Mouse (Mus musculus): ENCODE data around the gene Mgrn1. TPM values are rescaled to one million over a fixed set of nuclear protein-coding genes. Genes with fewer than 3 reads are reported as not detected.

Mgrn1 gene
- polyA plus RNA-seq, 1 experiment from 2014 or later = 66.9 TPM

DNA sequence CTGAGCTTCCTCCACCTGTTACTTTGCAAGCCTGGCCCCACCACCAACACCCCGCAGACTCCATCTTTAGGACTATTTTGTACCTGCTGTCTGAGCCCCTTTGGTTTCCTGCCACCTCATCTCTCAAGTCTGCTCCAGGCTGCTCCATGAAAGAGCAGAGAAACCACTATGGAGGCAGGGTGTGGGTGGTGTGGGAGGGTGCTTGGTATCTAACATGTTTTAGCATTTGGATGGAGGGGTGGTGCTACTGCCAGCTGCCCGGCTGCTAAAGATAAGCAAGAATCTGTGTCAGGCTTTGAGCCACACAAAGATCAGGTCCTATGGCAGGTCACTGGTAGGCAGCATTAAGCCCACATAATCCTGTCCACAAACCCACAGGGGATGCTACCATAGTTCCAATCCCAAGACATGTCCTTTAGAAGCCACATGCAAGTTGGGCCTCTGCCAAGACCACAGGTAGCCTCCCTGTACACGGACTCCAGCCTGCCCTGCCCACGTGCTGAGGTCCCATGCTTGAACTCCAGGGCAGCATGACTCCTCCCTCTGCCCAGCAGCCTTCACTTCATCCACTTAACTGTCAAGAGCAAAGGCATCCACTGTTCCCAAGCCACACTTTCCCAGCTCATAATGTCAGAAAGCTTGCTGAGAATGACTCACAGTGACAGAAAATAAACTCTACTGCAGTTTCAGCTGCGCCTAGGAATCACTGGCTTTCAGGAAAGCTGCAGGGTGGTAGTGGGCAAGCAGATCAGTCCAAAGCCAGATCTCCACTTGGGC, 92.4 kb downstream of the Mgrn1 start:
- no peak for ATAC-seq (ENCODE audit: low FRiP score)
- Histone ChIP-seq H3K4me3 (ENCODE audit: low read depth, low read length) (no peak overlapping the region), H3K36me3 (ENCODE audit: control insufficient read depth, insufficient read depth, low read length) (no peaks in the 10 kb centered on the region), H3K27ac (ENCODE audit: low read depth, low read length) (no peak overlapping the region), H3K9ac (ENCODE audit: low read length) (no peak overlapping the region), H3K4me1 (ENCODE audit: control insufficient read depth, insufficient read depth, low read length) (no peaks in the 10 kb centered on the region), H3K27me3 (ENCODE audit: control insufficient read depth, insufficient read depth, low read length) (no peaks in the 10 kb centered on the region), H3K4me2 (no peak overlapping the region), H3K9me3 (ENCODE audit: control insufficient read depth, low read length) (no peaks in the 10 kb centered on the region)
- 69% methylated on average over 5 of the region's 5 CpGs for WGBS
- DNase-seq (ENCODE audit: low spot score, missing footprints) = no peak

DNA sequence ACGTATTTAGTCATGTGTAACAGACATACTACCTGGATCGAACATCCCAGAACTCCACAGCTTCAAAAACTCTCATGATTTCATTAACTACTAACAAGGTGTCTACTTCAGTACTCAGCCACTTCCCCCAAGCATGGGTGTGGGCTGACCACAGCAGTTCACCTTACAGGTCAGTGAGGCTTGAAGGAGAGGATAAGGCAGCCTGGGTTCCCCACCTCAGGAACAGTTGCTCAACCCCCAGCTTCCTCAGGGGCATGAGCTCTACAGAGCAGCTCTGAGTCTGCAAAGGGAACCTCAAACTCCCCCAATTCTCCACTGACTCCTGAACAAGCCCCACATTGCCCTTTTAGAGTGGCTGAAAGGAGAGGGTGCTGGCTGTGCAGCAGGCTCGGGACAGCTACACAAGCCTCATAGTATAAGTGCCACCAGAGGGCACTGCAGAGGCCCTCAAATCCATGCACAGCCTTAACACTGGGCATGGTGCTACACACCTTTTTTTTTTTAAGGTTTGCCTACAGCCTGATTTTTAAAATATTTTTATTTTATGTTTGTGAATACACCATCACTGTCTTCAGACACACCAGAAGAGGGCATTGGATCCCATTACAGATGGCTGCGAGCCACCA, 93.8 kb downstream of the Mgrn1 start:
- Histone ChIP-seq H3K36me3 (ENCODE audit: control insufficient read depth, insufficient read depth, low read length) (no peaks in the 10 kb centered on the region), H3K9ac (ENCODE audit: low read length) (no peak overlapping the region), H3K27me3 (ENCODE audit: control insufficient read depth, insufficient read depth, low read length) (no peaks in the 10 kb centered on the region), H3K9me3 (ENCODE audit: control insufficient read depth, low read length) (no peaks in the 10 kb centered on the region), H3K4me1 (ENCODE audit: control insufficient read depth, insufficient read depth, low read length) (no peaks in the 10 kb centered on the region), H3K4me3 (ENCODE audit: low read depth, low read length) (no peak overlapping the region), H3K4me2 (no peak overlapping the region), H3K27ac (ENCODE audit: low read depth, low read length) (no peak overlapping the region)
- no peak for DNase-seq (ENCODE audit: low spot score, missing footprints)
- WGBS = 72% methylated on average over 4 of the region's 4 CpGs
- ATAC-seq (ENCODE audit: low FRiP score) = peak; percentile 57; the same call in 1 of the 2 replicates

DNA sequence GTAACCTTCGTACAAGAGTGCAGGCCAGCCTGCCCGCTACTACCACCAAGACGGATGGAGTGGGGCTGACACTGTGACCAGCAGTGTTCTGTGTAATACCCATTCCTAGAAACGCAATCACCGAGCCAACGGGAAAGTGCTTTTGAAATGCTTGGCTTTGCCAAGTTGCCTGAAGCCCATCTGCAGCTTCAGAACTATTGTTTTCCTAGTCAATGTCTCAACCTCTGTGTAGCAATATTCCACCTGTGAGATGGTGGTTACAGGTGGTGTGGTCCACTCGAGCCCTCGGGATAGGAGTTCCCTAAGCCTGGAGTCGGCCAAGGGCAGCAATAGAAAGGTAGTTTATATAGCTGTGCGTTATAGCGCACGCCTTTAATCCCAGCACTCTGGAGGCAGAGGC, 98.7 kb downstream of the Mgrn1 start:
- DNase-seq (ENCODE audit: low spot score, missing footprints) (no peak), ATAC-seq (ENCODE audit: low FRiP score) (no peak)
- no peak overlapping the region for H3K4me2 ChIP-seq
- no peak overlapping the region for H3K9ac ChIP-seq (ENCODE audit: low read length)
- no peaks in the 10 kb centered on the region for H3K4me1 ChIP-seq (ENCODE audit: control insufficient read depth, insufficient read depth, low read length)
- 93% methylated on average over 12 of the region's 12 CpGs for WGBS
- H3K27ac ChIP-seq (ENCODE audit: low read depth, low read length) = no peak overlapping the region
- H3K36me3 ChIP-seq (ENCODE audit: control insufficient read depth, insufficient read depth, low read length) = no peaks in the 10 kb centered on the region
- H3K9me3 ChIP-seq (ENCODE audit: control insufficient read depth, low read length) = no peaks in the 10 kb centered on the region
- no peaks in the 10 kb centered on the region for H3K27me3 ChIP-seq (ENCODE audit: control insufficient read depth, insufficient read depth, low read length)
- no peak overlapping the region for H3K4me3 ChIP-seq (ENCODE audit: low read depth, low read length)

Other genes with a start within 250 kb of the Mgrn1 start
- 6.1 and 7.0 TPM in 2 replicates for gene Vasn, start 246.3 kb upstream of the Mgrn1 start, polyA plus RNA-seq (2014; fragmentation: Nextera tagmentation; extraction: Ambion mirVana)
- 53.4 and 57.0 TPM in 2 replicates for gene Dnaja3, start 246.3 kb upstream of the Mgrn1 start, polyA plus RNA-seq (2014; fragmentation: Nextera tagmentation; extraction: Ambion mirVana)
- gene Coro7, start 206.5 kb upstream of the Mgrn1 start, polyA plus RNA-seq (2014; fragmentation: Nextera tagmentation; extraction: Ambion mirVana) = 13.6 TPM in 2 replicates
- gene Nmral1, start 166.9 kb upstream of the Mgrn1 start, polyA plus RNA-seq (2014; fragmentation: Nextera tagmentation; extraction: Ambion mirVana) = 174 and 191 TPM in 2 replicates
- 82.2 and 82.7 TPM in 2 replicates for gene Hmox2, start 159.9 kb upstream of the Mgrn1 start, polyA plus RNA-seq (2014; fragmentation: Nextera tagmentation; extraction: Ambion mirVana)
- gene Cdip1, start 96.0 kb upstream of the Mgrn1 start, polyA plus RNA-seq (2014; fragmentation: Nextera tagmentation; extraction: Ambion mirVana) = 85.7 and 85.8 TPM in 2 replicates
- 0.29 TPM in 1 of 2 replicates, not detected in the other for gene 4930562C15Rik, start 50.8 kb upstream of the Mgrn1 start, polyA plus RNA-seq (2014; fragmentation: Nextera tagmentation; extraction: Ambion mirVana)
- gene Ubald1, start 5.9 kb upstream of the Mgrn1 start, polyA plus RNA-seq (2014; fragmentation: Nextera tagmentation; extraction: Ambion mirVana) = 22.1 and 22.2 TPM in 2 replicates
- gene Nudt16l1, start 52.5 kb downstream of the Mgrn1 start, polyA plus RNA-seq (2014; fragmentation: Nextera tagmentation; extraction: Ambion mirVana) = 120 and 132 TPM in 2 replicates
- 39.8 and 42.4 TPM in 2 replicates for gene Anks3, start 78.0 kb downstream of the Mgrn1 start, polyA plus RNA-seq (2014; fragmentation: Nextera tagmentation; extraction: Ambion mirVana)
- not detected in 2 replicates for gene Sept12, start 111.6 kb downstream of the Mgrn1 start, polyA plus RNA-seq (2014; fragmentation: Nextera tagmentation; extraction: Ambion mirVana)
- not detected in 2 replicates for gene Smim22, start 121.0 kb downstream of the Mgrn1 start, polyA plus RNA-seq (2014; fragmentation: Nextera tagmentation; extraction: Ambion mirVana)
- 67.4 and 69.3 TPM in 2 replicates for gene Rogdi, start 127.3 kb downstream of the Mgrn1 start, polyA plus RNA-seq (2014; fragmentation: Nextera tagmentation; extraction: Ambion mirVana)
- 168 and 179 TPM in 2 replicates for gene Glyr1, start 163.6 kb downstream of the Mgrn1 start, polyA plus RNA-seq (2014; fragmentation: Nextera tagmentation; extraction: Ambion mirVana)
- 22.0 and 24.1 TPM in 2 replicates for gene Ubn1, start 163.8 kb downstream of the Mgrn1 start, polyA plus RNA-seq (2014; fragmentation: Nextera tagmentation; extraction: Ambion mirVana)
- 0.44 and 0.48 TPM in 2 replicates for gene Ppl, start 246.2 kb downstream of the Mgrn1 start, polyA plus RNA-seq (2014; fragmentation: Nextera tagmentation; extraction: Ambion mirVana)